Mouse (Mus musculus) layer of hippocampus, adult 9-11 months (tissue): ENCODE results near the gene Armc9.

Experiments used
- DNase-seq: peaks from one replicate; pipeline ENCODE4 v3.0.0; 2022

Gene Armc9

DNA sequence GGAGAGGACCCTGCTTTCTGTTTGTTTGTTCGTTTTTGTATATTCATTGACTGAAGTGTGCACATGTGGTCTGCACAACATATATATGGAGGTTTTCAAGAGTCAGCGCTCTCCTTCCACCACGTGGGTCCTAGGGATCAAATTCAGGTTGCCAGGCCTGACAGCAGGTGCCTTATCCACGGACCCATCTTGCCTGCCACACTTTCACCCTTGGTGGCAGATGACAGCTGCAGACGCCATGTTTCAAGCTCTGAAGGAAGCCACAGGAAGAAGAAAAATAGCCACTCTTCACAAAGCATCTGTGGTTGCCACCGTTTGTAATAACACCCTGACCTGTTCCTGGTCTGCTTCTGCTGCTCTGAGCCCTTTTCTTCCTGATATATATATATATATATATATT lies 130.7 kb downstream of the Armc9 start:
- no peak for DNase-seq

DNA sequence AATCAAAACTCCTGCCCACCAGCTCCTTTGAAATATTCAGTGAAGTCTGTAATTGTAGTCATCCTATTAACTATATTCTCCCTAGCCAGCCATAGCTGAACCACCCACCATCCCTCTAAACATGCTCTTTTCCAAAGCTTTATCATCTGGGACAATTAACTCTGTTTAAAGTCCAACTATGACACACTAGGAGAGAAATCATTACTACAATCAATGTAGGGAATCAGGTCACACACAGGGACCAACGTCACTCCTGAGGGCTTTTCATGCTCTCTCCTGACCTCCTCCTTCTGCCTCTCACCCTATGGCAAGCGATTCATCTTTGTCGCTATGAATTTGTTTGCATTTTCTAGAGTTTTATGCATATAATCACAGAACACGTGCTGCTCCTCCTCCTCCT lies 132.9 kb downstream of the Armc9 start:
- no peak for DNase-seq

DNA sequence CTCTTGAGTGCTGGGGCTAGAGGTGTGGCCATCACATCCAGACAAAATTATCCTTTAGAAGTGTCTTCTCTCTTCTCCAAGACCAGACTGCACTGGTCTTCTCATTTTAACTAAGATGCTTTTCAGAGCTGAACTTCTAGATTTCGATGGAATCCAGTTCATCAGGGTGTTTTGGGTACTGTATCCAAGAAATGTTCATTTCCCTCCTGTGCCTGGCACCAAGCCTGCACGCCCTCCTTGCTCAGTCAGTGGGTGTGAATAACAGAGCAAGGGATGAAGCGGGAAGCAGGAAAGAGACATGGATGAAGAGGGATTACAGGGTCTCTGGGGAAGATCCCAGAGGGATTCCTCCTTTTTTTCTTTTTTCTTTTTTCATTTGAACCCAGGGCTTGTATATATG lies 135.9 kb downstream of the Armc9 start:
- DNase-seq: no peak

DNA sequence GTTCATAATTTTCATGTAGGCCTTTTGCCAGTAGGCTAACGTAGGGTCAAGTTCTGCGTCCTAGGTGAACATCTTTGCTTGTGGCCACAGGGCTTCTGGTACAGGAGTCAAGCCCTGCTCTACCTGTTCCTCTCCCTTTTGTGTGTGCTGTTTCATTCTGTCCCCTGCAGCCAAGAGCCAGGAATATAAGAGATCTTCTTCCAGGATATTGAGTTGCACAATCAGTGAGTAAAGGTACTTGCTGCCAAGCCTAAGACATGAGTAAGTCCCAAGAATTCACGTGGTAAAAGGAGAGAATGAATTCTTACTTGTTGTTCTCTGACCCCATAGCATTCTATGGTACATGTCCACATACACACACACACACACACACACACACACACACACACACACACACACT lies 138.5 kb downstream of the Armc9 start:
- DNase-seq: no peak

DNA sequence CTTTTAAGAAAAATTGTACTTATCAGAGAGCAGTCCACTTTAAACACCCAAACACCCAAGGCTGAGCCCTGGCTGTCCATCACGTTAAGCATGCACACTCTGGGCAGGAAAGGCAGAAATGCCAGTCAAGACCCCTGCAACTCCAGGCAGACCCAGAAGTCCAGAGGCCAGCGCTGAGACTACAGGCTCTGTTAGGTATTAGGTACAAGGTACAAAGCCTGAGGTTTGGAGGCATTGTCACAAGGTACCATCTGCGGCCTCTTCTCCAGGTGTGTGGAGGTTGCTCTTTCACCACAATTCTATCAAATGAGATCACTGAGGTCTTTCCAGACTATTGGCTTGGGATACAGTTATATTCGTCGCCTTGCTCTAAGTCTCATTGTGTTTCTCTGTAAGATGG lies 139.3 kb downstream of the Armc9 start:
- no peak for DNase-seq

DNA sequence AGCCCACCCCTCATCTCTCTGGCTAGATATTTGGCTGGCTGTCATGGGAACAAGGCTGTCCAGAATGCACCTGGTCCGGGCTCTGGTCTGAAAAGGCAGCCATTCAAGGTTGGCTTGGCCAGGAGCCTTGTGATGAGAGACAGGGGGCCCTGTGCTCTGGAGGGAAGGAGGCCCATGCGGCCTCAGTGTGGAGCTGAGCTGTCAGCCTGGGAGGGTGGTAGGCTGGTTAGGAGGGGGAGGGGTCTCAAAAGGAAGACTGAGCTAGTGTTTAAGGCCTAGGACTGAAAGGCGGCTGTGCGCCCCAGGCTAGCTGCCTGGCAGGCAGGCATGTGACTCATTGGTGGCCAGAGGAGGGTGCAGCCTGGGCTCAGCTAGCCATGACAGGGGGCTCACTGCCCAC lies 139.9 kb downstream of the Armc9 start:
- no peak for DNase-seq

DNA sequence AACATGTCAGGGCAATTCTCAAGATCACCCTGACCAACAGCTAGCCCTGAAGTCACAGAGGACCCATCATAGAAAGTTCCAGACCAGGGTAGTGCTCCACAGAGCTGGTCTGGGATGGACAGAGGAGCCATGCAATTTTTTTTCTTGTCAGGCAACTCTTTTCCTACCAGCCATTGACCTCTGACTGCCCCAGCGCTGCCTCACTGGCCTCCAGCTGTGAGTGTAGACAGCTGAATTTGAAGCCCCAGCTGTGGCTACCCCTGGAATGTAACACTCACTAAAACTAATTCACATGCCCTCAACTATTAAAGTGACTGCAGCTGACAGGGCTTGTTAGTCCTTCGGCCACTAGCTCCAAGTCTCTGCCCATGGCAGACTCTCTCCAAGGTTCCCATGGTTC lies 145.5 kb downstream of the Armc9 start:
- no peak for DNase-seq

DNA sequence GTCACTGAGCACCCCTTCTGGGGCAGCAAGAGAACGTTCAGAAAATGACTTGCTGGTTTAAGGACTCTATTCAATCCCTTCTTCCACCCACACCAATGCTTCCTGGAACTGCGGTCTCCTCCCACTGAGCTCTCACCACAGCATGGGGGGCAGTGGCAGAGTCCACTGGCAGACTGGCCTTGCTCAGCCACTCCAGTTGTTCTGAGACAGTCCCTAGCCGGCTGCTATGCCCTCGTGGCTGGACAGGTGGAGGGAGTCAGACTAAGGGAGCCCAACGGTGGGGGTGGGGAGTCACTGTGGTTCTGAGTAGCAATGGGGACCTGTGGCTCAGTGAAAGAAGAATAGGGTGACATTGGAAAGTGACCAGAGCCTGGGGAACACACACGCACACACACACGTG lies 146.2 kb downstream of the Armc9 start:
- no peak for DNase-seq

DNA sequence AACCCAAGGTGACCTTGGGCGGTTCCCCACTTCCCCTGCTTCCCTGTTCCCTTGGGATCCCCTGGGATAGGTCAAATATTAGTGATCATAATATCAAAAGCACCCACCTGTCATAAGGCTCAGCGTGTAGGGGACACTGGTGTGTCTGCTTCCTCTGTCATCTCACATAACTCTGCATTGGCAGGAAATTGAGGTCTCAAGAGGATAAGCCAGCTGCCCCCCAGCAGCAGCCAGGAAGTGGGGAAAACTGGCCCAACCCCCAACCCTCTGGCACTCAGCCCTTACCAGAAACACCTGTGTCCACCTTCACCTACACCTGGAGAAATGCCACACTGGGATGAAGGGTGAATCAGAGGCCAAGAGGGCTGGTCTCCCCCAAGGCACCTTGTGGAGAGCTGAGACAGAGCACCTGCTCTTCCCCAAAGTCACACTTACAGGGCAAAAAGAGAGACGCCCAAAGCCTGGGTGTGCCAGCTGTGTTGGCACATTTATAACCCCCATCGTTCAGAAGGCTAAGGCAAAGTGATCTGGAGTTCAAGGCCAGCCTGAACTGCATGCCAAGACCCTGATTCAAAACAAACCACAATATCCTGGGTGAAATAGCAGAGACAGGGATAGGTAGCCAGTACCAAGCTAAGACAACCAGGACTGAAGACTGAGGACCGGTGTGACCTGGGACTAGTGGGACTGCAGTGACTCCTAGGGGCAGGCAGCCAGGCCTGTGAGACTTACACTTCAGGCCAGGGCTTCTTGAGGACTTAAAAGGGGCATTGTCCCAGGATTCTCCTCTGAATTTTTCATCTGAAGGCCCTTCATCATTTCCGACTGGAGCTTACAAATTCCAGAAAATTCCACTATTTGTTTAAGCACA lies 146.9 kb downstream of the Armc9 start:
- DNase-seq: no peak

DNA sequence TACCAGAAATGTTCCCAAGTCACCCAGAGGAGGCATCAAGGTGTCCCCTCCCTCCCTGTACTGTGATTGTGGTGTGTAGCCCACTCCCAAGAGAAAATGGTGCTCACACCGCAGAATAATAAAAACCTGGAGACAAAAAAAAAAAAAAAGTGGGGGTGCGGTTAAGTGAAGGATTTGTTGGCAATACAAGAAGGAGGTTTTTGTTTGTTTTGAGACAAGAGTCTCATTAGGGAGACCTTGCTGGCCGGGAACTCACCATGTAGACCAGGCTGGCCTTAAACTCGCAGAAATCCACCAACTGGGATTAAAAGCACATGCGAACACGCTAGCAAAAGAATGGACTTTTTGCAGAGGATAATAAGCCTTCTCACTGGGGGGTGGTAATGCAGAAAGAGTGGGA lies 148.0 kb downstream of the Armc9 start, which contains the start of gene B3gnt7:
TSS of gene B3gnt7 (plus strand) at position 301 of the 400 bp plus-strand sequence.
- DNase-seq: no peak

DNA sequence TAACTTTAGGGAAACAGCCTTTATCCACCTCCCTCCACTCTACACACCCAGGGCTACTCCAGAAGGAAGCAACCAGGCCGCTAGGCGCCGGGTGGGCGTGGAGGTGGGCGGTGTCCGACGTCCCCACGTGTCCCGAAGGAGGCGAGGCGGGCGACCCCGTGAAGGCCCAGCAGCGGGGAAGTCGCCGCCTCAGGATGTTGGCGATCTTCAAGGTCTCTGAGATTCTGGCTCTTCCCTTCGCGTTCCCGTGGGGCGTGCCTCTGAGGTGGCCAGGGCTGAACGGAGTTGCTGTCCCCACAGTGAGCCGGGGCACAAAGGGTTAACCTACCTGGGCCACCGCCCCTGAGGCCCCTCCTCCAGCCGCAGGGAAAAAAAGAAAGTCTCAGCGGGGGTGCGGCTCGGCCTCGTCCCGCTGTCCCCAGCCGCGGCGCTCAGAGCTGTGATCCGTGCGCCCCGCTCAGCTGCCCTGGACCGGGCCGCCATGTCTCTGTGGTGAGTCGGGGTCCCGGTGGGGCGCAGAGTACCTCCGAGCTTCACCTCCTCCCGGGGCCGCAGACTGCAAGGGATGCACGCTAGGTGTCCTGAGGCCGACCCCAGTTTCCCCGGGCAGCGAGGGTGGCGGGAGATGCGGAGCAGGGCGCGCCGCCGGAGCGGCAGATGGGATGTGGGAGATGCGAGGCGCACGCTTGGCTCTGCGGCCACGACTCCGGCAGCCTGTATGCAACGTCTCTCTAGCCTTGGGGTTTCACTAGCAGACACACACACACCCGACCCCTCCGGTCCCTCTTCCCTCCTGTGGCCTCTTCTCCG lies 148.7 kb downstream of the Armc9 start:
- peak; percentile 54 for DNase-seq

DNA sequence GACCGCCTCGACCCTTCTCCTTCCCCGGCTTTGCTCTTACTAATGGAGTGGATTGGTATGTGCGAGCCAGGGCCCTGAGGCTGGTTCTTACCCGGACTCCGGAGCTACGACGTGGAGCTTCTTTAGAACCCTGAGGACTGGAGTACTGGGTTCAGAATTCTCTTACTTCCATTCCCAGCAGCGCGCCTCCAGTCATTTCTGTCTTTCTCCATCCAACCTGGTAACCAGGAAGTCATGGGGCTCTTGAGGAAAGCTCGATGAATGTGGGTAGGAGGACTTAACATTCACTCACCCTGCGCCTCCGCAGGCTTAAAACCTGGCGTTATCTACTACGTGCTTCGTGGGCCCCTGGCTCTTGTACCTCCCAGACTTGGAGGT lies 149.3 kb downstream of the Armc9 start:
- no peak for DNase-seq

DNA sequence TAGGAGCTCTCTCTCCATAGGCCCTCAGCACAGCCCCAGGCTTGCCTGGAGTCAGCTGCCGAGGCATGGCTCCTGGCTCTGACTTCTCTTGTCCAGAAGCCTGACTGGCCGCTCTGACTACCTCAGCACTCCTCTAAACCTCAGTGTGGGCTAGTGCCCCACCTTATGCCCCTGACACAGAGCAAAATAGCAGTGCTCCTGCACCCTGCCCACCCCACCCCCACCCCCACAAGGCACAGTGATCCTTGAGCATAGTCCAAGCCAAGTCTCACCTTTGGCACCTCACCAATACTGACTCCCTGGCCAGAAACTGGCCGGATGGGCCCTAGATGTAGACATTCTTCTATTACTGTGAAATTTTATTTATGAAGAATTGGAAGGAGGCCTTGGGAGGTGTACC lies 152.1 kb downstream of the Armc9 start:
- DNase-seq: no peak

DNA sequence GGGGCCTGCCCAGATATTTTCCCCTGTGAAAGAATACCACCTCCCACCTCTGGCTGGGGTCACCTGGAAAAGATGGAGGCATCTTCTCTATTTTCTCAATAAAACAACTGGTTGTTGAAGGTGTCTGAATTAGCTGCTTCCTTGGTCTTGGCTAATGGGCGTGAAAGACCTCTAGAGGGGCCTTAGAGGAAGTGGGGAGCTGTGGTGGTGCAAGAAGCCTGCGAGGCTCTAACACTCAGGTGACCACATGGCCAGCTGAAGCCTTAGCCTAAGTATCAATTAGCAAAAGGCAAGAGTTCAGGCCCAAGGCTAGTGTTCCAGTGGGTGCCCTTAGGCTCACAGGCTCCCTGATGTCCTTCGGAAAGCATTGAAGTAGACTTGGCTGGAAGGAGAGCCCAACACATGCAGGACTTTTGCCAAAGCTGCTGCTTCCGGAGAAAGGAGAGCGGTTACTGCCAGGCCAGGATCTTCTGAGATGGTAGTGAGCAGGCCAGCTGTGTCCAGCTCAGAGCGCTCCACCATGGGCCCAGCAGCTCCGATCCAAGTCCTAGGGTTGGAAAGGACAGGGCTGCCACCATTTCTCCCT lies 152.7 kb downstream of the Armc9 start:
- DNase-seq: no peak

DNA sequence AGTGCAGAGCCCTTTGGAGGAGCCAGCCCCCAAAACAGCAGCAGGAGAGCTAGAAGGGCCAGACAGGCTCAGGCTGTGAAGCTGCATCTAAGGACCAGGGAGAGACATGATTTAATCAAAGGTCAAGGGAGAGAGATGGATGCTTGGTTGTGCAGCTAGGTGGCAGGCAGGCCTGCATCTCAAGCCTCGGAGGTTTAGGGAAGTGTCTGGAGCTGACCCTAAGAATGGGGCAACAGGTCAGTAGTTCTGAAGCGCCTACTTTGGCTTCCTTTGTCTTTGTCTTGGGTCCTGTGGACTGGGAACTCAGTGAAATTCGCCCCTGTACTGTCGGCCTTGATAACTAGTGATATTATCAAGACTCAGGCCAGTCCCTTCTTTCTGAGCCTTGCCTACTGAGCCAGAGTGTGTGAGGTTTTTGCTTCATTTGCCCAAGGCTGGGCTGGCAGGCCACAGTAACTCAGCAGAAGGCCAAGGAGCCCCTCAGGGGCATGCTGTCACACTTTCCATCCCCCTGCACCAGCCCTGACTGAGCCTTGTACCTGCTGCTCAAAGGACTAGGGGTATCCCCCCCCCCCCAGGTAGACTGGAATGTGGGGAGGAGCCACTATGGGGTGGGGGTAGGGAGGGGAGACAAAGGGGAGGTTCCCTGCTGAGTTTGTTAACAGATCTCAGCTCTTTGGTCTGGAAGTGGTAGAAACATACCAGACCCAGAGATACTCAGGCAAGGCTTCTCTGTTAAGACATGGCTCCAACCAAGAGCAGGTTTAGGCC lies 153.5 kb downstream of the Armc9 start:
- no peak for DNase-seq

DNA sequence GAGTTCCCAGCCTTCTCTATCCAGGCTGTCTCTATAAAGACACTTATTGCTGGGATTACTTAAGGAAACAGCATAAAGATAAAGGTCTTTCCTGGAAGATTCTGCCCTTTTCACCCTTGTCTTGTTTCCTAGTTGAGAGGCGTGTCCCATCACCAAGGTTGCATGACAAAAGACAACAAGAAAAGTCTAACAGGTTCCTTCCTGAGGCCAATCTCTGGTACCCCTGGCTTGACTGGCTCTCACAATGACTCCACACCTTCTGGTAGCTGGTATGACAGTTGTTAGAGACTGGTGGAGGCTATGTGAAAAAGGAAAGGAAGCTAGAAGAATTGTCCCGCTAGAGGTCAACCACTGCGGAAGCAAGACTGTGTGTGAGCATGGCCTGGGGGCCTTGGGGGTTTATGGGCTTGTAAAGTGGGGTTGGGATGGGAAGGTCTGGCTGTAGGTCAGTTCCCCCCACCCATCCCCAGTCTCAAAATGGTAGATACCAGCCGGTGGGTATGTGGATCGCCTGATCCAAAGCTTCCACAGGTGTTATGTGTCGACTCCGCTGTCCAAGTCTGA lies 154.8 kb downstream of the Armc9 start:
- no peak for DNase-seq

DNA sequence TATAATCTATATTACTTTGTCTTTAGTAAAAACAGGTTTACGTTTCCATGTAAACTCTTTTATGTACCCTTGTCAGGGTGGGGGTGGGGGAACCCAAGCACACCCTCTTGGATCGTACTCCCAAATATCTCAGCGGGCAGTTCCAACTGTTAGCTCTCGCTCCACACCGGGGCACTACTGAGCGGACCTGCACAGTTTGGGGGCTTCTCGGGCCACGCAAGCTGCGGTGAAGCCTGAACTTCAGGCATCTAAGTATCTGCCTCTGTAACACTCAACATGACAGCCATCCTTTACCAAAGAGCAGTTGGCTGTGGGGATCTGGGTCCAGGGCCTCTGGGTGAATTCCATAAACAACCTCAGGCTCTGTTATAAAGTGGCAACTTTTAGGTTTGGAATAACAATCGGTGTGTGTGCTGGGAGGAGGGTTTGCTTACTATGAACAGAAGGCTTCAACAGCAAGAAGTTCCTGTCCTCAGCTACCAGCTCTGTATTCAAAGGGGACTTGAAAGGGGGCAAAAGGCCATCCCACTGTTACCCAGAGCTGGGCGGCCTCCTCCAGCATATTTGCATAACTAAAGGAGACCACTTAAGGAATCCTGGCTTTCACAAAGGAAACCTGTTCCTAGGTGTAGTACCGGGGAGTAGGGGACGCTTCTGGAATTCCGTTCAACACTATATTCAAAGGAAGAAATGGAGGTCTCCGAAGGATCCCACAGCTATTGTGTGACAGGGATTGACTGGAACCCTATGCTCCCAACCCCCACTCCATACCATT lies 156.1 kb downstream of the Armc9 start:
- no peak for DNase-seq

DNA sequence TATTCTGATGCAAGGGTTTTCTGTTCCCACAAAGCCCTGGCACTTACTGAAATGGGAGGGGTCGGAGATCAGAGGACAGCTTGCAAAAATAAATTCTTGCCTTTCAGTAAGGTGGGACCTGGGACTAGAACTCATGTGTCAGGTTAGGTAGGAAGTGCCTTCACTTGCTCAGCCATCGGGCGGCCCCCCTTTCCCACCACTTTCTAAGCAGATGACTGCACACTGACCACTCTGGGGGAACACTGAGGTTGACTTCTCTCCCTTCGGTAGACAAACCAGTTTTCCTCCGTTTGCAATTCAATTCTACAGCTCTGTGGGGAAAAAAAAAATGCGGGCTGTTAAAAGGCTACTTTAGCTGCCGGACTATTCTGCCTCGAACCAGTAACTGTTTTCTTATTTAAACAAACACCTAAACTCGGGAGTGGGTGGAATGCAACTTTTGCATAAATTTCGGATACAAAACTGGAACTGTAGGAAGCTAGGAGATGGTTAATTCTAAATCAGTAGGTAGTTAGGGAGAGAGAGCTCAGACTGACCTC lies 157.0 kb downstream of the Armc9 start:
- DNase-seq: no peak

DNA sequence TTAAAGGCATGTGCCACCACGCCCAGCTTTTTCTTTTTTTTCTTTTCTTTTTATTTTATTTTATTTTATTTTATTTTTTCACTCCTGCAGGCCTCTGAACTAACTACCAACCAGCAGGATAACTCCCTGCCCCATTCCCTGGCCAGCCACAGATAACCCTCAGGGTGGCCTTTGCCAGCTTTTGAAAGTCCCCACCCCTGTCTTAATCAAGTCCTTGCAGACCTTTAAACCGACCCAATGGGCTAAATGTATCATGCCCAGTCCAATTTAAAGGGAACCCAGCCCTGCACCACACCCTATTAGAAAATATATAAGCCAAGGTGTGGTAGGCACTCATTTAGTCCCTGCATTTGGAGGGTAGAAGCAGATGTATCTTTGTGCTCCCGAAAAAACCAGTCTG lies 157.7 kb downstream of the Armc9 start:
- DNase-seq: no peak

DNA sequence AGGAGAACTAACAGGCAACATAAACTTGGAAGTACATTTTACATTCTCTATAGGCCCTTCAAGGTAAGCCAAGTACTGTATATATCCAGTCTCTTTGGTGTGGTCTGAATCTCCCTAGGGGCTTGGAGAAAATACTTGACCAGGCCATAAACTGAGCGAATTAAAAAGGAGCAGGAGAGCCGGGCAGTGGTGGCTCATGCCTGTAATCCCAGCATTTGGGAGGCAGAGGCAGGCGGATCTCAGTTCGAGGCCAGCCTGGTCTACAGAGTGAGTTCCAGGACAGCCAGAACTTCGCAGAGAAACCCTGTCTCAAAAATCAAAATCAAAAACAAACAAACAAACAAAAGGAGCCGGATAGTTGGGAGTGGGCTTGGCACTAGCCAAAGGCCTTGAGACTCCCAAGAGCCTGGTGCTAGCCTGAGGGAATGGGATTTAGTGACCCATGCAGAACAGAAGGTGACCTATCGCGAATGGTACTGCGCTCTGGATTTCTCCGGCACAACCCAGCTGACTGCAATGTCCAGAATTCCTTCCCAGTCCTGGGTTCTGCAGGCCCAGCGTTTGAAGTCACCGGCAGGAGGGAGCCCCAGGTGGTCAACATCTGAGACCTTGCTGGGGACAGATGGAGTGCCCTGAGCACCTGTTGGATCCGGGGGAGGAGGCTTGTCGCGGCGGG lies 158.7 kb downstream of the Armc9 start:
- DNase-seq: no peak

DNA sequence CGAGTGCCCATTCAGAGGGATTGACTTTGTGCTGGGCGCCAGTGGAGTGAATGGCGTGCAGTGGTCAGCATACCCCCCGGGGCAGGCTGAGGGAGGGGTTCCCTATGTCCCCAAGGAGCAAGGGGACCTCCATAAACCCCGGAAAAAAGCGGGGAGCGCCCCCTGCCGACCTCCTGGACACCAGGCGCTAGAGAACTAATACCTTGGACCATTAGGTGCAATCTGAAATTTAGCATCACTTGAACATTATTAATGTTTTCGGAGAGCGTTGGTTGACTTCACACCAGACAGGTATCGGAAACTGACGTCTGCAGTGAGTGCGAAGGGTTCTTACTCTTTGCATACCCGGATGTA lies 159.2 kb downstream of the Armc9 start:
- no peak for DNase-seq
